Mouse (Mus musculus) small intestine, adult 2 months (tissue): ENCODE data around the gene Raet1e. TPM values are rescaled to one million over a fixed set of nuclear protein-coding genes. Genes with fewer than 3 reads are reported as not detected.
"Not testable (repeated sequence)": the region's sequence is repeated elsewhere in the genome, so short reads cannot be mapped to it uniquely, and the experiment has no call there.

Source experiments
- H3K27ac ChIP-seq: fragments of 200-500 bp; 2 replicates; pipeline ENCODE4 v1.5.1; 2012; ENCODE audit warnings: low read depth, low read length, control low read depth, inconsistent platforms; ENCODE audit not compliant: insufficient read depth
- H3K27me3 ChIP-seq: fragments of 200-500 bp; 2 replicates; pipeline ENCODE4 v1.6.1; 2012; ENCODE audit warnings: mild to moderate bottlenecking, moderate library complexity, low read length, inconsistent platforms; ENCODE audit not compliant: control insufficient read depth, insufficient read depth
- H3K36me3 ChIP-seq: fragments of 200-500 bp; 2 replicates; pipeline ENCODE4 v1.6.1; 2012; ENCODE audit warnings: mild to moderate bottlenecking, low read length, control low read depth, inconsistent platforms; ENCODE audit not compliant: control insufficient read depth, insufficient read depth
- H3K4me1 ChIP-seq: fragments of 200-500 bp; 2 replicates; pipeline ENCODE4 v1.6.1; 2012; ENCODE audit warnings: low read length, inconsistent platforms, mixed read lengths; ENCODE audit not compliant: control insufficient read depth, insufficient read depth, insufficient read length
- H3K4me3 ChIP-seq: fragments of 200-500 bp; 2 replicates; pipeline ENCODE4 v1.5.1; 2012; ENCODE audit warnings: low read depth, mild to moderate bottlenecking, control low read depth, inconsistent platforms, low read length, moderate library complexity
- CTCF ChIP-seq: fragments of 200-500 bp; IDR thresholded peaks from 2 replicates; pipeline ENCODE4 v1.5.1; 2012; ENCODE audit warnings: low read depth, mild to moderate bottlenecking, control low read depth, inconsistent platforms, low read length, moderate library complexity, mixed read lengths; ENCODE audit not compliant: insufficient replicate concordance, insufficient read length; ENCODE audit errors: extremely low read depth
- POLR2A ChIP-seq: fragments of 200-500 bp; IDR thresholded peaks from 2 replicates; pipeline ENCODE4 v1.6.1; 2012; ENCODE audit warnings: low read depth, mild to moderate bottlenecking, control low read depth, inconsistent platforms, low read length, moderate library complexity
- WGBS: fragments of 180-500 bp; shearing (Covaris S2); methylation state at CpG from one replicate; pipeline ENCODE4 v1.1.7; 2018; 5-methylcytosine and 5-hydroxymethylcytosine counted together
- polyA plus RNA-seq: library from polyadenylated mRNA; depleted of rRNA; stranded (reverse); fragments of >200 nt; gene quantifications from 2 replicates; pipeline ENCODE4 v1.2.3, GENCODE M21; 2012

The Raet1e gene
- polyA plus RNA-seq, 1 experiment: 0.37 TPM

GRCm38 (mm10) chr10:22154871-22155799, 3.2 kb upstream of the Raet1e start:
- Histone ChIP-seq H3K27ac (no peak overlapping the region), H3K4me3 (no peak overlapping the region), H3K36me3 (no peaks in the 10 kb centered on the region), H3K4me1 (peaks cover 6% of the 10 kb centered on the region), H3K27me3 (peaks cover 56% of the 10 kb centered on the region)
- no peak for TF ChIP-seq POLR2A
- no peak for TF ChIP-seq CTCF
- 52% methylated on average over 3 of the region's 3 CpGs for WGBS

- no peaks in the 10 kb centered on the region for H3K36me3 ChIP-seq
- H3K27me3 ChIP-seq: peaks cover 40% of the 10 kb centered on the region
- H3K4me1 ChIP-seq: peaks cover 2% of the 10 kb centered on the region; the same call in 1 of the 2 replicates
- TF ChIP-seq CTCF: no peak
- no peak for TF ChIP-seq POLR2A
- H3K27ac ChIP-seq: no peak overlapping the region
- H3K4me3 ChIP-seq: peak overlapping the region; percentile 47
- WGBS: 3% methylated on average over 24 of the region's 24 CpGs
These were observed 777 bp downstream of the Raet1e start for GRCm38 (mm10) chr10:22159131-22159561.

- Histone ChIP-seq H3K36me3 (no peaks in the 10 kb centered on the region), H3K27me3 (peaks cover 37% of the 10 kb centered on the region), H3K4me1 (peaks cover 2% of the 10 kb centered on the region; the same call in 1 of the 2 replicates), H3K27ac (no peak overlapping the region), H3K4me3 (no peak overlapping the region)
- 25% methylated on average over 23 of the region's 23 CpGs for WGBS
- TF ChIP-seq POLR2A: no peak
- no peak for TF ChIP-seq CTCF
These were observed 1.3 kb downstream of the Raet1e start for GRCm38 (mm10) chr10:22159581-22160140.

GRCm38 (mm10) chr10:22163279-22163678, 4.9 kb downstream of the Raet1e start:
- peaks cover 17% of the 10 kb centered on the region for H3K27me3 ChIP-seq
- not testable (repeated sequence) for H3K4me1 ChIP-seq, H3K27ac ChIP-seq, H3K4me3 ChIP-seq, H3K36me3 ChIP-seq
- 5% methylated on average over 9 of the region's 9 CpGs for WGBS

GRCm38 (mm10) chr10:22163705-22164583, 5.6 kb downstream of the Raet1e start:
- 32% methylated on average over 16 of the region's 16 CpGs for WGBS
- H3K36me3 ChIP-seq, H3K27ac ChIP-seq: not testable (repeated sequence)

GRCm38 (mm10) chr10:22165328-22166003, 7.1 kb downstream of the Raet1e start:
- H3K36me3 ChIP-seq, H3K4me1 ChIP-seq, H3K27ac ChIP-seq, H3K27me3 ChIP-seq, H3K4me3 ChIP-seq: not testable (repeated sequence)
- WGBS: 60% methylated on average over 5 of the region's 5 CpGs

More at GRCm38 (mm10) chr10:22163705-22164583, 5.6 kb downstream of the Raet1e start:
- peaks cover 11% of the 10 kb centered on the region for H3K27me3 ChIP-seq
- TF ChIP-seq CTCF: peak; percentile 16; the same call in 1 of the 2 replicates
- not testable (repeated sequence) for H3K4me3 ChIP-seq, H3K4me1 ChIP-seq

- H3K36me3 ChIP-seq, H3K4me1 ChIP-seq, H3K27me3 ChIP-seq, H3K4me3 ChIP-seq, H3K27ac ChIP-seq: not testable (repeated sequence)
- 28% methylated on average over 2 of the region's 2 CpGs for WGBS
These were observed 7.7 kb downstream of the Raet1e start for GRCm38 (mm10) chr10:22166025-22166424.

- 81% methylated on average over 1 of the region's 1 CpGs for WGBS
- H3K27ac ChIP-seq, H3K4me3 ChIP-seq, H3K27me3 ChIP-seq, H3K4me1 ChIP-seq, H3K36me3 ChIP-seq: not testable (repeated sequence)
These were observed 8.7 kb downstream of the Raet1e start for GRCm38 (mm10) chr10:22167061-22167460.

- H3K4me1 ChIP-seq, H3K27me3 ChIP-seq, H3K4me3 ChIP-seq, H3K36me3 ChIP-seq, H3K27ac ChIP-seq: not testable (repeated sequence)
These were observed 10.7 kb downstream of the Raet1e start for GRCm38 (mm10) chr10:22169116-22169515.

- not testable (repeated sequence) for H3K4me1 ChIP-seq, H3K27ac ChIP-seq, H3K36me3 ChIP-seq, H3K27me3 ChIP-seq, H3K4me3 ChIP-seq
- 34% methylated on average over 5 of the region's 5 CpGs for WGBS
These were observed 14.3 kb downstream of the Raet1e start for GRCm38 (mm10) chr10:22172431-22173334.
